Mouse (Mus musculus) kidney, postnatal 14 days (tissue): ENCODE data around the gene Fis1.
"Not testable (repeated sequence)": the region's sequence is repeated elsewhere in the genome, so short reads cannot be mapped to it uniquely, and the experiment has no call there.

ENCODE experiments used
- DNase-seq: peaks from one replicate; pipeline ENCODE4 v3.0.0; 2022; ENCODE audit warnings: mixed read lengths

Gene Fis1

GRCm38 (mm10) chr5:136940845-136941560 is 12.1 kb upstream of the Fis1 start:
- DNase-seq, result no peak

GRCm38 (mm10) chr5:136942781-136943180 is 10.3 kb upstream of the Fis1 start:
- no peak for DNase-seq

DNA sequence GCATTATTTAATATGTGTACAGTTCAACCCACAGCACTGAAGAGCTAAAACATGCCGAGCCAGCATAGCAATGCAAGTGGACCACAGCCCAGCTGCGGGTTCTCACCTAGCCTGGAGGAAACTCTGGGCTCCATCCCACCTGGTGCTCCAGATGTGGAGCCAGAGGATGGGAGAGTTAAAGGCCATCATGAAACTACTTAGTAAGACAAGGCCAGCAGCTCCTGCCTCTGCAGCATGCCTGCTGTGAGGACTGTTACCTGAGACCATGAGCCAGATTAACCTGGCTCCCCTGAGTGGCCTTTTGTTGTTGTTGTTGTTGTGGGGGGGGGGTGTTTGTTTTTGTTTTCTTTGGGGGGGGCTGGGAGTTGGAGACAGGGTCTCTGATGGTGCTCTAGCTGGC is 9.7 kb upstream of the Fis1 start:
- no peak for DNase-seq

GRCm38 (mm10) chr5:136945084-136945483 is 8.0 kb upstream of the Fis1 start:
- DNase-seq, result no peak

DNA sequence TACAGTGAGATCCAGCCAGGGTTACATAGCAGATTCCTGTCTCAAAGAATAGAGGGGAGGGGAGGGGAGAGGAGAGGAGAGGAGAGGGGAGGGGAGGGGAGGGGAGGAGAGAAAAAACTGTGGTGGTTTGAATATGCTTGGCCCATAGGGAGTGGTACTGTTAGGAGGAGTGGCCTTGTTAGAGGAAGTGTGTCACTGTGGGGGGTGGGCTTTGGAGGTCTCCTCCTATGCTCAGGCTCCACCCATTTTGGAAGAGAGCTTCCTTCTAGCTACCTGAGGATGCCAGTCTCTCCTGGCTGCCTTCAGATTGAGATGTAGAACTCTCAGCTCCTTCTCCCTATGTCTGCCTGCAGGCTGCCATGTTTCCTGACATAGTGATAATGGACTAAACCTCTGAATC is 5.2 kb upstream of the Fis1 start:
- DNase-seq, result no peak

DNA sequence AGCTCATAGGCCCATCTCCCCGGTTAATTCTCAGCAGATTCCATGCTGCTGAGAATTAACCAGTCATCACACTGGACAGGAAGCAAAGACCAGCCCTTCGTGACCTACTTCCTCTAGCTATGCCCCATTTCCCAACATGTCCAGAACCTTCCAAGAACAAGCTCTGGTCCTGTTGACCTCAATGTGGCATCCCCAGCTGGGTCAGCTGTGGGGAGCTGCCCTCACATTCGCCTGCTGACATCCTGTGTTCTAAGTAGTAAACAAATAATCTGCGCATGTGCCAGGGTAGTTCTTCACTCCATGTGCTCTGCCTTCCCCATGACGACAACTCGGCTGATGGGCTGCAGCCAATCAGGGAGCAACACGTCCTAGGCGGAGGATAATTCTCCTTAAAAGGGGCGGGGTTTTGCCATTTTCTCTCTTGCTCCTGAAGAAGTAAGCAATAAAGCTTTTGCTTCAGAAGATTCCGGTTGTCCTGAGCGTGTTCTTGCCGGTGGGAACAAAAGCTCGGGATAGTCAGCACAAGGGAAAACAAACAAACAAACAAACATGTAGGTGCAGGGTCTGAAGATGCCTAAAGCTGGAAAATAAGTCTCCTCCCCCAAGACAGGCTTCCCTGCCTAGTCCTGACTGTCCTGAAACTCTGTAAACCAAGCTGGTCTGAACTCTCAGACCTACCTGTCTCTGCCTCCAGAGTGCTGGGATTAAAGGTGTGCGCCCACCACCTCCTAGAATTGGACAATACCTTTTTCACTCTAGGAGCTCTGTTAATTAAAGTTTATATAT is 3.3 kb upstream of the Fis1 start:
- not testable (repeated sequence) for DNase-seq

- no peak for DNase-seq
These were observed 2.6 kb upstream of the Fis1 start for GRCm38 (mm10) chr5:136950521-136950920.

- DNase-seq, result no peak
These were observed 922 bp upstream of the Fis1 start for GRCm38 (mm10) chr5:136952153-136952552.

- peak; percentile 56 for DNase-seq
These were observed 421 bp downstream of the Fis1 start for GRCm38 (mm10) chr5:136953440-136953951.

DNA sequence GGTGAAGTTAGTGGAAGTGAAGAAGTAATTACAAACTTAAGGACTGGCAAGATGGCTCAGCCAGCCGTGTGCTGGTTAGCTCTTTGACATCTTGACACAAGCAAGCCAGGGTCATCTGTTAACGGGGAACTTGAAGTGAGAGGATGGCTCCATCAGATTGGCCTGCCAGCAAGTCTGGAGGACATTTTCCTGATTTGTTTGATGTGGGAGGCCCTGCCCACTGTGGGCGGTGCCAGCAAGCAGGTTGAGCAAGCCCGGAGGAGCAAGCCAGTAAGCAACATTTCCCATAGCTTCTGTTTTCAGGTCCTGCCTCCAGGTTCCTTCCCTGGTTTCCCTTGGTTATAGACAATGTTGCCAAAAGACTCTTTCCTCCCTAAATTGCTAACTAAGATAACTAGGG is 2.5 kb downstream of the Fis1 start:
- DNase-seq, result no peak

GRCm38 (mm10) chr5:136957250-136957649 is 4.2 kb downstream of the Fis1 start:
- no peak for DNase-seq

- peak; percentile 85 for DNase-seq
These were observed 6.0 kb downstream of the Fis1 start for GRCm38 (mm10) chr5:136958991-136959605.

- DNase-seq, result peak; percentile 65
These were observed 7.0 kb downstream of the Fis1 start for GRCm38 (mm10) chr5:136960053-136960452.

GRCm38 (mm10) chr5:136961334-136961982 is 8.4 kb downstream of the Fis1 start:
- DNase-seq, result no peak

DNA sequence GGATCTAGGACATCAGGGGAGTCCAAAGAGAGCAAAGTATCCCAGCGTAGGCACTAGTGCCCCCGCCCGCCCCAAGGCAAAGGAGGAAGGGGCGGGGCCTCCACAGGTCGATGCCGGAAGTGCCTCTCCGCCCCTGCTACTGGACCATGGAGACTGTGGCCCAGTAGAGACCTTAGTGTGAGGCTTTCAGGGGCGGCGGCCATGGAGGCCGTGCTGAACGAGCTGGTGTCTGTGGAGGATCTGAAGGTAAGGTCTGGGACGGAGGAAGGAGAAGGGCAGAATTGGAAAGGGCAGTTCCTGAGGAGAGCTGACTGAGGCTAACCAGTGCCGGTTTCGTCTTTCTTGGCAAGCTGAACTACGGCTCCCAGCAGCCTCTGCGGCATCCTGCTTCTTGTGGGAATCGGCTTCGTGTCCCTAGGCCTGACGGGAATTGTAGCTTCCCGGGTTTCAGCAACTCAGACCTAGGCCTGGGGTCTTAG is 8.9 kb downstream of the Fis1 start:
- peak; percentile 94 for DNase-seq

DNA sequence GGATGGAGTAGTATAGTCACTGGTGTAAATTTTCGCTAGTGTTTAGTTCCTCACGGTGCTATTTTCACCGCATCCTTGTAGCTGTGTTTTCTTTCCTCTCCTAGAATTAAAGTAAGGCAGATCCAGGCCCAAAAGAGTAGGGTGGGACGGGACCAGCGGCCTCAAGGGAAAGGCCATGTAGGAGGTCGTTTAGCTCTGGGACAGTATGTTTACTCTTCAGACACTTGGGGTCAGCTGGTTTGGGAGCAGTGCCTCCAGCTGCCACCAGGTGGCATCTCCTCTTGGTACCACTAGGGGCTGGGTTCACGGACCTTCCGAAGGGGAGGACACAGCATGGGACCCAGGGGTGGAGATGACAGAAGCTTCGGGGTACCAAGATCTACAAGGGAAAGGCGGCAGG is 9.4 kb downstream of the Fis1 start:
- peak; percentile 88 for DNase-seq

- DNase-seq, result no peak
These were observed 10.0 kb downstream of the Fis1 start for GRCm38 (mm10) chr5:136962966-136963540.

- no peak for DNase-seq
These were observed 12.1 kb downstream of the Fis1 start for GRCm38 (mm10) chr5:136965210-136965609.

GRCm38 (mm10) chr5:136965686-136966085 is 12.6 kb downstream of the Fis1 start:
- DNase-seq, result peak; percentile 37

GRCm38 (mm10) chr5:136966331-136966730 is 13.3 kb downstream of the Fis1 start, which contains the start of gene Cldn15:
TSS of gene Cldn15 (plus strand) at chr5:136966616.
- peak; percentile 87 for DNase-seq

GRCm38 (mm10) chr5:136966861-136967455 is 13.9 kb downstream of the Fis1 start:
- DNase-seq, result peak; percentile 44

- peak; percentile 93 for DNase-seq
These were observed 14.5 kb downstream of the Fis1 start for GRCm38 (mm10) chr5:136967592-136967991.
